Mouse (Mus musculus): ENCODE results near the gene Cbx6. TPM values are rescaled to one million over a fixed set of nuclear protein-coding genes. Genes with fewer than 3 reads are reported as not detected.
A peak's percentile ranks its signal among the peaks of the same experiment; 100 is the strongest.

Gene Cbx6
- total and polyA plus RNA-seq, 2 experiments = 1.2 to 3.7 TPM

GRCm38 (mm10) chr15:79878725-79879136 is 44.2 kb upstream of the Cbx6 start:
- no peaks in the 10 kb centered on the region for H3K79me2 ChIP-seq (ENCODE audit: control insufficient read depth, insufficient read depth, low read length)

GRCm38 (mm10) chr15:79875261-79875995 is 40.9 kb upstream of the Cbx6 start:
- Histone ChIP-seq H3K4me1 (ENCODE audit: control insufficient read depth, insufficient read depth, low read length) (no peaks in the 10 kb centered on the region), H3K27ac (replicated peaks; ENCODE audit: insufficient read depth, low read depth, low read length) (no peak overlapping the region), H3K4me3 (ENCODE audit: insufficient read depth, low read depth, low read length) (no peak overlapping the region), H3K79me2 (ENCODE audit: control insufficient read depth, insufficient read depth, low read length) (no peaks in the 10 kb centered on the region), H3K9ac (ENCODE audit: low read depth, low read length) (no peak overlapping the region), H3K27me3 (ENCODE audit: control insufficient read depth, insufficient read depth, low read length) (no peaks in the 10 kb centered on the region), H3K36me3 (ENCODE audit: control insufficient read depth, insufficient read depth, low read length) (no peaks in the 10 kb centered on the region)
- no peak for DNase-seq (ENCODE audit: extremely low read depth, low read depth, low spot score)
- WGBS = 88% methylated on average over 18 of the region's 18 CpGs
- no peak for TF ChIP-seq POLR2A (IDR thresholded peaks at IDR 0.05; ENCODE audit: extremely low read depth, insufficient read depth, low read length)
- TF ChIP-seq CTCF (IDR thresholded peaks at IDR 0.05; ENCODE audit: low read depth, low read length) = no peak

More at GRCm38 (mm10) chr15:79878725-79879136, 44.2 kb upstream of the Cbx6 start:
- no peaks in the 10 kb centered on the region for H3K36me3 ChIP-seq (ENCODE audit: control insufficient read depth, insufficient read depth, low read length)
- H3K27me3 ChIP-seq (ENCODE audit: control insufficient read depth, insufficient read depth, low read length) = no peaks in the 10 kb centered on the region
- DNase-seq (ENCODE audit: extremely low read depth, low read depth, low spot score) = no peak
- WGBS = 63% methylated on average over 6 of the region's 6 CpGs
- no peak overlapping the region for H3K4me3 ChIP-seq (ENCODE audit: insufficient read depth, low read depth, low read length)
- no peaks in the 10 kb centered on the region for H3K4me1 ChIP-seq (ENCODE audit: control insufficient read depth, insufficient read depth, low read length)
- H3K9ac ChIP-seq (ENCODE audit: low read depth, low read length) = no peak overlapping the region
- no peak for TF ChIP-seq CTCF (IDR thresholded peaks at IDR 0.05; ENCODE audit: low read depth, low read length)
- no peak for TF ChIP-seq POLR2A (IDR thresholded peaks at IDR 0.05; ENCODE audit: extremely low read depth, insufficient read depth, low read length)
- peak overlapping the region; percentile 45; the same call in 1 of the 2 replicates for H3K27ac ChIP-seq (replicated peaks; ENCODE audit: insufficient read depth, low read depth, low read length)

- 62% methylated on average over 2 of the region's 2 CpGs for WGBS
- H3K27me3 ChIP-seq (ENCODE audit: control insufficient read depth, insufficient read depth, low read length) = no peaks in the 10 kb centered on the region
- H3K4me3 ChIP-seq (ENCODE audit: insufficient read depth, low read depth, low read length) = no peak overlapping the region
- H3K36me3 ChIP-seq (ENCODE audit: control insufficient read depth, insufficient read depth, low read length) = no peaks in the 10 kb centered on the region
- H3K27ac ChIP-seq (replicated peaks; ENCODE audit: insufficient read depth, low read depth, low read length) = no peak overlapping the region
- no peak overlapping the region for H3K9ac ChIP-seq (ENCODE audit: low read depth, low read length)
- H3K4me1 ChIP-seq (ENCODE audit: control insufficient read depth, insufficient read depth, low read length) = no peaks in the 10 kb centered on the region
- no peak for TF ChIP-seq CTCF (IDR thresholded peaks at IDR 0.05; ENCODE audit: low read depth, low read length)
- no peak for TF ChIP-seq POLR2A (IDR thresholded peaks at IDR 0.05; ENCODE audit: extremely low read depth, insufficient read depth, low read length)
- H3K79me2 ChIP-seq (ENCODE audit: control insufficient read depth, insufficient read depth, low read length) = no peaks in the 10 kb centered on the region
- no peak for DNase-seq (ENCODE audit: extremely low read depth, low read depth, low spot score)
Observed at GRCm38 (mm10) chr15:79873995-79874394, 39.5 kb upstream of the Cbx6 start.

GRCm38 (mm10) chr15:79873545-79873944 is 39.1 kb upstream of the Cbx6 start:
- H3K9ac ChIP-seq (ENCODE audit: low read depth, low read length) = no peak overlapping the region
- no peak overlapping the region for H3K27ac ChIP-seq (replicated peaks; ENCODE audit: insufficient read depth, low read depth, low read length)
- no peaks in the 10 kb centered on the region for H3K36me3 ChIP-seq (ENCODE audit: control insufficient read depth, insufficient read depth, low read length)
- no peak overlapping the region for H3K4me3 ChIP-seq (ENCODE audit: insufficient read depth, low read depth, low read length)
- 94% methylated on average over 8 of the region's 8 CpGs for WGBS
- H3K4me1 ChIP-seq (ENCODE audit: control insufficient read depth, insufficient read depth, low read length) = no peaks in the 10 kb centered on the region
- H3K27me3 ChIP-seq (ENCODE audit: control insufficient read depth, insufficient read depth, low read length) = no peaks in the 10 kb centered on the region
- DNase-seq (ENCODE audit: extremely low read depth, low read depth, low spot score) = no peak
- TF ChIP-seq POLR2A (IDR thresholded peaks at IDR 0.05; ENCODE audit: extremely low read depth, insufficient read depth, low read length) (no peak), CTCF (IDR thresholded peaks at IDR 0.05; ENCODE audit: low read depth, low read length) (no peak)
- H3K79me2 ChIP-seq (ENCODE audit: control insufficient read depth, insufficient read depth, low read length) = no peaks in the 10 kb centered on the region

GRCm38 (mm10) chr15:79867260-79868002 is 32.9 kb upstream of the Cbx6 start:
- no peak overlapping the region for H3K27ac ChIP-seq (replicated peaks; ENCODE audit: insufficient read depth, low read depth, low read length)
- H3K36me3 ChIP-seq (ENCODE audit: control insufficient read depth, insufficient read depth, low read length) = no peaks in the 10 kb centered on the region
- no peak overlapping the region for H3K4me3 ChIP-seq (ENCODE audit: insufficient read depth, low read depth, low read length)
- H3K4me1 ChIP-seq (ENCODE audit: control insufficient read depth, insufficient read depth, low read length) = no peaks in the 10 kb centered on the region
- no peak for DNase-seq (ENCODE audit: extremely low read depth, low read depth, low spot score)
- no peaks in the 10 kb centered on the region for H3K79me2 ChIP-seq (ENCODE audit: control insufficient read depth, insufficient read depth, low read length)
- no peak for TF ChIP-seq POLR2A (IDR thresholded peaks at IDR 0.05; ENCODE audit: extremely low read depth, insufficient read depth, low read length)
- no peak for TF ChIP-seq CTCF (IDR thresholded peaks at IDR 0.05; ENCODE audit: low read depth, low read length)
- no peaks in the 10 kb centered on the region for H3K27me3 ChIP-seq (ENCODE audit: control insufficient read depth, insufficient read depth, low read length)
- H3K9ac ChIP-seq (ENCODE audit: low read depth, low read length) = no peak overlapping the region
- 81% methylated on average over 3 of the region's 3 CpGs for WGBS
